Mouse (Mus musculus): ENCODE results near the gene Cox14. TPM values are rescaled to one million over a fixed set of nuclear protein-coding genes. Genes with fewer than 3 reads are reported as not detected.
A peak's percentile ranks its signal among the peaks of the same experiment; 100 is the strongest.
"Not testable (repeated sequence)": the region's sequence is repeated elsewhere in the genome, so short reads cannot be mapped to it uniquely, and the experiment has no call there.

Cox14 gene
- total RNA-seq, 2 experiments from 2014 or later, result 227 to 229 TPM

DNA sequence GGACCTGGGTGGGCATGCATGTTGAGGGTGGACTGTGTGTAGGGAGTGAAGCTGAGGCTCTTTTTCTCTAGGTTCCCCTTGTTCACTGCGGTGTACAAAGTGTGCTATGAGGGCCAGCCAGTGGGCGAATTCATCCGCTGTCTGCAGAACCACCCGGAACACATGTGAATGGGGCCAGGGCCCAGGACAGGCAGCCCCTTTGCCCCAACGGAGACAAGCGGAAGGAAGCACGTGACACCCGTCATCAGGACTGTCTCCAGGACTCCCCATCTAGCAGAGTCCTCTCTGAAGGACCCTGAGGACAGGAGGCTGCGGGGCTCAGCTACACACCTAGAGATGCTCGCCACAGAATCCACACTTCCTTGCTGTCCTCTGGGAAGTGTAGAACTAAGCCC, 2.3 kb upstream of the Cox14 start:
- no peak for DNase-seq (ENCODE audit: low spot score)
- intact Hi-C loops (cut with DNase I), result no loop called here

DNA sequence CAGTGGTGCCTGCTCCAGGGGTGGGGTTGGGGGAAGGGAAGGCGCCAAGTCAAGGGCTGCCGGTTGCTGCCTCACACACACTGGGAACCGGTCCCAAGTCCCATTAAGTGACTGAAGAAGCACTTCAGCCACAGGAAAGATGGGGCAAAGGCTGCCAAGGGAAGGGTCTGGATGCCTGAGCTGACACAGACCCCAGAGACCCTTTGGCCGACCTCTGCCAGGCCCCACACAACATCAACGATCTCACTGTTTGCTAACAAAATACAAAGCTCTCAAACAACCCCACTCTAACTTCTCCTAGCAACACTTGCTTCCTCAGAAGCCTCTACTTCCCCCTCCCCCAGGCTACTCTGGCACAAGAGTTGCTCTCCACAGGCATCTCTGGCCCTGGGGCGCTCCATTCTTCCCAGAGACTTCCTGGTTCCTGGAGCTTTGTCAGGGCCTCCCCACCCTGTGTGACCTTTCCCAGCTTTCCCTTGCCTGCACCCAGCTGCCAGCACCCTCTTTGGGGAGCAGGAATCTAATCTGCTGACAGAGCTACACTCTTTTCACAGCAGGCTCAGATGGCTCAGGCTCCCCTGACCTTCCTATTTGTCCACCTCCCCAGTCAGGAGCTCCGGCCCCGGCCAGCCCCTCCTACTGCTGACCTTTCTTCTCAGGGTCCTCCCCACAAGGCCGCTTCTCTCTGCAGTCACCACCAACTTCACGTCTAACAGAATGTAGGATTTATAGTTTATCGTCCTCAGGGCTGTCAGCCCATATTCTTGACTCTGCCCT, 1.7 kb upstream of the Cox14 start:
- peak; percentile 70 for DNase-seq (ENCODE audit: low spot score)
- intact Hi-C loops (cut with DNase I), result loop anchor here (2.0 kb wide), 1 partner anchor 55 kb away; no protein-coding TSS in a partner anchor

DNA sequence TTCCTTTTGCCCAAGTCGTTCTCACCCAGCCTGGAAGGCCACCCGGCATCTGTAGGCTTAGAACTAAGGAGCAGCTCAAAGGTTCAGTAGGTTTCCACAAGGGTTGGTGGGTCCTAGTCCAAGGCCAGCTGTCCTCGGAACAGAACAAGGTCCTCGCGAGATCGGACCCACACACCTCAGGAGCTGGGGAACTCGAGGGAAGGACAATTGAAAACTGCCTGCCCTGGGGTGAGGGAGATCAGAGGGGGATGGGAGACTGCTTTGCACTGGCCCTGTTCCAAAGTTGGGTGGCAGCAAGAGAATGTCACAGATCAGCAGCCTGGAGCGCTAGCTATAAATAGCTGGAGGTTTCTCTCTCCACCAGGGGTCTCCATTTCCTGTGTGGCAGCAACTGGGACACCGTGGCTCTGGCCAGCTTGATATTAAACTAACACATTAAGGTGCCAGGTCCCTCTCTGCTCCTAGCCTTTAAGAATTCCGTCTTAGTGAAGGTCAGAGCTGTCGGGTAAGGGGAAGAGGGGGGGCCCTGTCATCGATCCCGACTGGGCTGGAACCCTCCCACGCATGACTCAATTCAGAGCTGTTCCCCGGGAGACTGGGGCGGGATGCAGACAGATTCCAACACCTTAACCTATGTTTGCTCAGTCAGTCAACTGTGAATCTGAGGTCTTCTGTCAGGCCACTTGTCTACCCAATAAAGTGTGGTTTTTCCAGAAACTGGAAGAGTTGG, 961 bp upstream of the Cox14 start:
- intact Hi-C loops (cut with DNase I), result loop anchor here (2.0 kb wide), 1 partner anchor 54 kb away; no protein-coding TSS in a partner anchor
- peak; percentile 54 for DNase-seq (ENCODE audit: low spot score)

- intact Hi-C loops (cut with DNase I), result no loop called here
- DNase-seq (ENCODE audit: low spot score), result no peak
Observed at GRCm38 (mm10) chr15:99726549-99726948, 1.1 kb downstream of the Cox14 start.

DNA sequence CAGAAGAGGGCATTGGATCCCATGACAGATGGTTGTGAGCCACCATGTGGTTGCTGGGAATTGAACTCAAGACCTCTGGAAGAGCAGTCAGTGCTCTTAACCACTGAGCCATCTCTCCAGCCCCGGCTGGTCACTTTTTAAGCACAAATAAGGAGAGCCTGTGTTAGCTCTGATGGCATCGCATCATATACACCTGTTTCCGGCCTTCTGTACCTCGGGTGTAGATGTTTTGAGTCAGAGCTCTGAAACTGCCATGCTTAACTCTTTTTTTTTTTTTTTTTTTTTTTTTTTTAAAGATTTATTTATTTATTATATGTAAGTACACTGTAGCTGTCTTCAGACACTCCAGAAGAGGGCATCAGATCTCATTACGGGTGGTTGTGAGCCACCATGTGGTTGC, 1.6 kb downstream of the Cox14 start:
- intact Hi-C loops (cut with DNase I); DNase-seq (ENCODE audit: low spot score): not testable (repeated sequence)

- DNase-seq (ENCODE audit: low spot score), result no peak
- intact Hi-C loops (cut with DNase I), result no loop called here
Observed at GRCm38 (mm10) chr15:99727525-99727924, 2.1 kb downstream of the Cox14 start.

DNA sequence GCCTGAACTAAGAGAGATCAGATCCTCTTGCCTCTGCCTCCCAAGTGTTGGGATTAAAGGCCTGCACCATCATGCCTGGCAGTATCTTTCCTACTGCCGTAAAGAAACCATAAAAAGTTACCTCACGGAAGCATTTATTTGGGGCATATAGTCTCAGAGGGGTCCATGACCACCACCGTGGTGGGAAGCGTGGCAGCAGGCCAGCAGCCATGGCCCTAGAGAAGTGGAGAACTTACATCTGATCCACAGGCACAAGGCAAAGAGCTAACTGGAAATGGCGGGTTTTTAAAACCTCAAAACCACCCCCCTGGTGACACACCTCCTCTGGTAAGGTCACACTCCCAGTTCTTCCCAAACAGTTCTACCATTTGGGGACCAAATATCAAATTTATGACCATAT, 2.8 kb downstream of the Cox14 start:
- intact Hi-C loops (cut with DNase I), result no loop called here

GRCm38 (mm10) chr15:99729056-99729783, 3.8 kb downstream of the Cox14 start:
- no peak for DNase-seq (ENCODE audit: low spot score)
- intact Hi-C loops (cut with DNase I), result no loop called here

More for the DNA sequence above, 2.8 kb downstream of the Cox14 start:
- no peak for DNase-seq (ENCODE audit: low spot score)

DNA sequence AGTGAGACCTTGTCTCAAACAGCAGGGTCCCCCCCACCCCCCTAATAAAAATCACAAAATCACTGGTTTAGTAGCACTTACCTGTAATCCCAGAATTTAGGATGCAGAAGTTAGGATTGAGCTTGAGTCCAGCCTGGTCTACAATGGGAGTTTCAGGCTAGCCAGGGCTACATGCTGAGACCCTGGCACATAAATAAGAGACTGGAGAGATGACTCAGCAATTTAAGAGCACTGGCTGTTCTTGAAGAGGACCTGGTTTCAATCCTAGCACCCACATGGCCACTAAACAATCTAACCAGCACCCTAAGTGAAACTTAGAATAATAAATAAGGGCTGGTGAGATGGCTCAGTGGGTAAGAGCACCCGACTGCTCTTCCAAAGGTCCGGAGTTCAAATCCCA, 5.7 kb downstream of the Cox14 start:
- DNase-seq (ENCODE audit: low spot score), result no peak
- intact Hi-C loops (cut with DNase I), result no loop called here

GRCm38 (mm10) chr15:99731678-99732077, 6.3 kb downstream of the Cox14 start:
- no peak for DNase-seq (ENCODE audit: low spot score)
- intact Hi-C loops (cut with DNase I), result no loop called here

DNA sequence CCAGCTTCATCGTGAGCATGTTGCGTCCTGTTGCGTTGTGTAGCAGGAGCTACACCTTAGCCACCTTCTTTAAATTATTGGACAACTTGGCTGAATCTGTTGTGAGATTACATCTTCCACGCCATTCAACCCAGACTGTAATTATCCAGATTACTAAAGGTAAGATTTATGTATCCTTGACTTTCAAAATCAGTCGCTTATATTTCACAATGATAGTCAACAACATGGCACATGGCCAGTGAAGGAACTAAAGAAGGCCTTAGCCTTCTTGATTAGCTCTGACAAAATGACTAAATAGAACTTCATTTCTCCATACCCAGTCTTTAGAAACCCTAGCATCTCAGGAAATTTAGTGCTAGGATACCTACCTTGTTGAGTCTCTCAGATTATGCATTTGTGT, 7.8 kb downstream of the Cox14 start:
- intact Hi-C loops (cut with DNase I), result no loop called here
- no peak for DNase-seq (ENCODE audit: low spot score)

DNA sequence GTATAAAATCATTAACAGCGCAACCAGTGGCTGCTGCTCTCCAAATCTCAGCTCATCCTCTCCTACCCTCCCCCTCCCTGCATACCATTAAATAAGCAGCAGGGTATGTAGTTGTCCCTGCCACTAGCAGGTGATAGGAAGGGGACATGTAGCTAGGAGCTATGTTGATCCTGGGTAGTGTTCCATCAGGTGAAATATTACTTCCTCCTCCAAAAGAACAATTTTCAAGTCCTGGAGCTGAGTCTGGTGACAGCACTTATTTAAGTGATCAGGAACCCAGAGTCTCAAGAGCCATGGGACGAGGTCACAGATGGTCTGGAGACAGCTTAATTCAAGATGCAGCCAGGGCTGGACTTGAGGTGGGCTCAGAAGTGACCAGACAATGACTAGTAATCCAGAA, 10.2 kb downstream of the Cox14 start:
- peak; percentile 100 for DNase-seq (ENCODE audit: low spot score)
- intact Hi-C loops (cut with DNase I), result no loop called here

- intact Hi-C loops (cut with DNase I), result no loop called here
- DNase-seq (ENCODE audit: low spot score), result no peak
Observed at GRCm38 (mm10) chr15:99736675-99737074, 11.3 kb downstream of the Cox14 start.

- intact Hi-C loops (cut with DNase I), result no loop called here
- DNase-seq (ENCODE audit: low spot score), result no peak
Observed at GRCm38 (mm10) chr15:99740229-99740628, 14.8 kb downstream of the Cox14 start.

- DNase-seq (ENCODE audit: low spot score), result no peak
- intact Hi-C loops (cut with DNase I), result no loop called here
Observed at GRCm38 (mm10) chr15:99754204-99754603, 28.8 kb downstream of the Cox14 start.

GRCm38 (mm10) chr15:99767467-99767866, 42.0 kb downstream of the Cox14 start:
- intact Hi-C loops (cut with DNase I), result no loop called here
- DNase-seq (ENCODE audit: low spot score), result no peak

GRCm38 (mm10) chr15:99768761-99769160, 43.3 kb downstream of the Cox14 start:
- intact Hi-C loops (cut with DNase I), result no loop called here
- no peak for DNase-seq (ENCODE audit: low spot score)

DNA sequence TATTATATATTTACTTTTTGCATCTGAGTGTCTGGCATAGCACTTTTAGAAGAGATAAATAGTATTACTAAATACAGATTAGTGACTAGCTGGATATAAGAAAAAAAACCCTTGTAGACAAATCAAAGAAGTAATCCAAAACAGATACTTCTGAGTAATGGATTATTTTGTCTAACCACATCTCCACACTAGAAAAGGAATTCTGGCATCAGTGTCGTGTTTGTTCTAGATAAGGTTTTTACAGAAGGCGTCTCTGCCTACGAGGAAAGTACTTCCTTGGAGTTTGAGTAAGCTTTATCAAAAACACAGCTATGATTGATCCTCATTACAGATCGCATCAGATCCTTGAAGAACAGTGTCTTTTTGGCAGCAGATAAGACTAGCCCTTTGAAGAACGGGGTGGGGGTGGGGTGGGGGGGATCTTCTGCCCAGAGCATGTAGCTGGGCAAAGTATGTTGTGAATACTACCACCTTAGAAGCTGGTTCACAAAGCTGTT, 45.6 kb downstream of the Cox14 start:
- intact Hi-C loops (cut with DNase I), result loop anchor here (5.0 to 10.0 kb wide), 2 partner anchors 174 to 276 kb away; no protein-coding TSS in a partner anchor
- no peak for DNase-seq (ENCODE audit: low spot score)

DNA sequence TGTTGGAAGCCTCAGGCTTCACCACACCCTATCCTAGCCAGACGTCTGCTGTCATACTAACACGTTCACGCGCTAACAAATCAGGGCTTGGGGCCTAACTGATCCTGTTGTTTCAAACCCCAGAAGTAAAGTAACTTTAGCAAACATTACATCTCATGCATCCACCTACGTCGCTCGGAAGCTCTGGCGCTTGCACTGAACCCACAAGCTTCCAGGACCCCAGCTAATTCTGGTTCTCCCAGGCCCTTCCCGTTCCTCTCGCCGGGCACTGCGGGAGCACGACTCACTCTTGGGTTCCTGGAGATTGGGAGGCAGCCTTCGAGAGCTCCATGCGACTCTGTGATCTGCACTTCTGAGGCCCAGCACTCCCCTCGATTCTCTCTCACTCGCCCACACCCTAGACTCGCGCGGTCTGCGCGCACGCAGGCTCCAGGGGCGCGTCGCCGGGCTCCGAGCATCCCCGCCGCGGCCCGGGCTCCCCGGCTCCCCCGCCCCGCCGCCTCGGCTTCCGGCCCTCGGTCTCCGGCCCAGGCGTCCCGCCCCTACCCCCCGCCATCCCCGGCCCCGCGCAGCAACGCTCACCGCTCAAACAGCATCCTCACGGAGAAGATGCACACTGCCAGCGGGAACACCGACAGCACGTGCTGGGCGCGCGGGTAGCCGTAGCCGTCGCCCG, 46.3 kb downstream of the Cox14 start:
- intact Hi-C loops (cut with DNase I), result loop anchor here (2.0 to 10.0 kb wide), 3 partner anchors 69 to 277 kb away; partner anchors contain the start of gene Smarcd1
- DNase-seq (ENCODE audit: low spot score), result peak; percentile 4

All from heart, postnatal 25 days (tissue).